Mouse (Mus musculus): ENCODE data around the gene Nbea. TPM values are rescaled to one million over a fixed set of nuclear protein-coding genes. Genes with fewer than 3 reads are reported as not detected.
A peak's percentile ranks its signal among the peaks of the same experiment; 100 is the strongest.

Nbea gene
- polyA plus RNA-seq, 1 experiment from 2014 or later, result 33.6 TPM

GRCm38 (mm10) chr3:55754981-55755608 lies 428.4 kb downstream of the Nbea start:
- no peak for ATAC-seq
- no peaks in the 10 kb centered on the region for H3K27me3 ChIP-seq
- in situ Hi-C loops (cut with MboI; ENCODE audit: low pct_unique_long_range_greater_than_20kb), result no loop called here
- no peak for TF ChIP-seq CTCF (IDR thresholded peaks at IDR 0.05)
- DNase-seq (ENCODE audit: low read depth, low spot score), result no peak
- ChIA-PET POLR2A (interaction anchor here (0.6 to 0.7 kb wide), 2 partner anchors 48 to 492 kb away, joined by 3 to 4 read pairs; no protein-coding TSS in a partner anchor), CTCF (interaction anchor here (1.2 to 2.9 kb wide), 3 partner anchors 11 to 21 kb away, joined by 3 to 16 read pairs (median 6); no protein-coding TSS in a partner anchor)

- TF ChIP-seq CTCF (IDR thresholded peaks at IDR 0.05), result no peak
- no peaks in the 10 kb centered on the region for H3K27me3 ChIP-seq
- ATAC-seq, result no peak
- CTCF ChIA-PET, result interaction anchor here (1.0 to 2.9 kb wide), 4 partner anchors 10 to 38 kb away, joined by 3 to 16 read pairs (median 4); no protein-coding TSS in a partner anchor
- in situ Hi-C loops (cut with MboI; ENCODE audit: low pct_unique_long_range_greater_than_20kb), result no loop called here
- POLR2A ChIA-PET, result no interaction called here
- DNase-seq (ENCODE audit: low read depth, low spot score), result no peak
Measured at GRCm38 (mm10) chr3:55753872-55754271, 429.6 kb downstream of the Nbea start.

- H3K27me3 ChIP-seq, result no peaks in the 10 kb centered on the region
- POLR2A ChIA-PET, result no interaction called here
- CTCF ChIA-PET, result interaction anchor here (1.2 to 1.8 kb wide), 2 partner anchors 37 to 100 kb away, joined by 3 read pairs; no protein-coding TSS in a partner anchor
- no peak for DNase-seq (ENCODE audit: low read depth, low spot score)
- in situ Hi-C loops (cut with MboI; ENCODE audit: low pct_unique_long_range_greater_than_20kb), result no loop called here
- TF ChIP-seq CTCF (IDR thresholded peaks at IDR 0.05), result peak; percentile 39
- ATAC-seq, result no peak
Measured at GRCm38 (mm10) chr3:55752558-55752957, 430.9 kb downstream of the Nbea start.

GRCm38 (mm10) chr3:55751363-55751762 lies 432.1 kb downstream of the Nbea start:
- ATAC-seq (no peak), DNase-seq (ENCODE audit: low read depth, low spot score) (no peak)
- CTCF ChIA-PET, result interaction anchor here (0.9 to 2.1 kb wide), 5 partner anchors 8 to 99 kb away, joined by 3 to 9 read pairs (median 4); no protein-coding TSS in a partner anchor
- H3K27me3 ChIP-seq, result no peaks in the 10 kb centered on the region
- in situ Hi-C loops (cut with MboI; ENCODE audit: low pct_unique_long_range_greater_than_20kb), result no loop called here
- POLR2A ChIA-PET, result interaction anchor here (0.7 kb wide), 1 partner anchor 317 kb away, joined by 3 read pairs; no protein-coding TSS in a partner anchor
- TF ChIP-seq CTCF (IDR thresholded peaks at IDR 0.05), result no peak

- no peak for TF ChIP-seq CTCF (IDR thresholded peaks at IDR 0.05)
- ChIA-PET CTCF (interaction anchor here (0.9 to 2.1 kb wide), 4 partner anchors 10 to 98 kb away, joined by 3 to 9 read pairs (median 4); no protein-coding TSS in a partner anchor), POLR2A (interaction anchor here (0.6 kb wide), 1 partner anchor 705 kb away, joined by 3 read pairs; no protein-coding TSS in a partner anchor)
Measured at GRCm38 (mm10) chr3:55750445-55751065, 432.9 kb downstream of the Nbea start.

GRCm38 (mm10) chr3:55743885-55744284 lies 439.6 kb downstream of the Nbea start:
- ChIA-PET CTCF (interaction anchor here (0.9 to 4.2 kb wide), 3 partner anchors 8 to 11 kb away, joined by 3 to 16 read pairs (median 4); no protein-coding TSS in a partner anchor), POLR2A (no interaction called here)
- ATAC-seq (no peak), DNase-seq (ENCODE audit: low read depth, low spot score) (no peak)
- H3K27me3 ChIP-seq, result no peaks in the 10 kb centered on the region
- no peak for TF ChIP-seq CTCF (IDR thresholded peaks at IDR 0.05)
- in situ Hi-C loops (cut with MboI; ENCODE audit: low pct_unique_long_range_greater_than_20kb), result no loop called here

More at GRCm38 (mm10) chr3:55750445-55751065, 432.9 kb downstream of the Nbea start:
- no peak for ATAC-seq
- in situ Hi-C loops (cut with MboI; ENCODE audit: low pct_unique_long_range_greater_than_20kb), result no loop called here
- H3K27me3 ChIP-seq, result no peaks in the 10 kb centered on the region
- no peak for DNase-seq (ENCODE audit: low read depth, low spot score)

GRCm38 (mm10) chr3:55742654-55743053 lies 440.8 kb downstream of the Nbea start:
- CTCF ChIA-PET, result interaction anchor here (1.6 to 4.2 kb wide), 2 partner anchors 9 to 12 kb away, joined by 4 to 16 read pairs; no protein-coding TSS in a partner anchor
- no peak for DNase-seq (ENCODE audit: low read depth, low spot score)
- H3K27me3 ChIP-seq, result no peaks in the 10 kb centered on the region
- ATAC-seq, result no peak
- TF ChIP-seq CTCF (IDR thresholded peaks at IDR 0.05), result no peak
- in situ Hi-C loops (cut with MboI; ENCODE audit: low pct_unique_long_range_greater_than_20kb), result no loop called here
- POLR2A ChIA-PET, result no interaction called here

GRCm38 (mm10) chr3:55742218-55742617 lies 441.3 kb downstream of the Nbea start:
- CTCF ChIA-PET, result interaction anchor here (1.6 to 4.2 kb wide), 2 partner anchors 9 to 12 kb away, joined by 4 to 16 read pairs; no protein-coding TSS in a partner anchor
- POLR2A ChIA-PET, result interaction anchor here (0.8 kb wide), 1 partner anchor 23 kb away, joined by 3 read pairs; no protein-coding TSS in a partner anchor
- no peak for TF ChIP-seq CTCF (IDR thresholded peaks at IDR 0.05)
- ATAC-seq (no peak), DNase-seq (ENCODE audit: low read depth, low spot score) (no peak)
- in situ Hi-C loops (cut with MboI; ENCODE audit: low pct_unique_long_range_greater_than_20kb), result no loop called here
- H3K27me3 ChIP-seq, result no peaks in the 10 kb centered on the region

- TF ChIP-seq CTCF (IDR thresholded peaks at IDR 0.05), result no peak
- CTCF ChIA-PET, result interaction anchor here (1.0 to 1.6 kb wide), 2 partner anchors 10 to 15 kb away, joined by 3 to 9 read pairs; no protein-coding TSS in a partner anchor
- DNase-seq (ENCODE audit: low read depth, low spot score) (no peak), ATAC-seq (no peak)
- POLR2A ChIA-PET, result no interaction called here
- in situ Hi-C loops (cut with MboI; ENCODE audit: low pct_unique_long_range_greater_than_20kb), result no loop called here
- no peaks in the 10 kb centered on the region for H3K27me3 ChIP-seq
Measured at GRCm38 (mm10) chr3:55741428-55741827, 442.1 kb downstream of the Nbea start.

- ATAC-seq, result no peak
Measured at GRCm38 (mm10) chr3:55733665-55734064, 449.8 kb downstream of the Nbea start.

More at GRCm38 (mm10) chr3:55733665-55734064, 449.8 kb downstream of the Nbea start:
- POLR2A ChIA-PET, result interaction anchor here (1.2 kb wide), 1 partner anchor 10 kb away, joined by 3 read pairs; no protein-coding TSS in a partner anchor
- H3K27me3 ChIP-seq, result no peaks in the 10 kb centered on the region
- TF ChIP-seq CTCF (IDR thresholded peaks at IDR 0.05), result no peak
- CTCF ChIA-PET, result interaction anchor here (0.7 to 1.7 kb wide), 6 partner anchors 9 to 32 kb away, joined by 3 to 6 read pairs (median 3); no protein-coding TSS in a partner anchor
- in situ Hi-C loops (cut with MboI; ENCODE audit: low pct_unique_long_range_greater_than_20kb), result no loop called here
- no peak for DNase-seq (ENCODE audit: low read depth, low spot score)

Measured in Patski (cell line).